Mouse (Mus musculus) embryo, embryonic 9.5 days (tissue): ENCODE results near the gene Ulk4.

Source experiments
- DNase-seq: peaks from one replicate; pipeline ENCODE4 v3.0.0-alpha.2; 2017; ENCODE audit errors: extremely low spot score

Ulk4 gene

DNA sequence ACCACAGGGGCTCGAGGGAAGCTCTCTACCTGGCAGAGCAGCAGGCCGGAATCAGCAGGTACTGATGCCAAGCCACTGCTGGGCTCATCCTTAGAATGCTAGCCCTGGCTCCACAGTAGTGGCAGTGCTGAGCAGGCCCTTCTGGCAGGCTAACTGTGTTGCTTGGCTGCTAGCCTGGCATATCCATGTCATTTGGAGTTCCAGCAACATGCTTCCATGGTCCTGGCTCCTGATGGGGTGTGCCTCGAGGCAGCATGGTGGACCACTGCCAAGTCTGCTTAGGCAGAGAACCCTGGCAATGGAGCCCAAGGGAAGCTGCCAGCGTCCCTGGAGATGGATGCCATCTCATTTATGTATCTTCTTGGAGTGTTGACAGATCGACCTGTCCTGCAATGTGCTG lies 169.4 kb downstream of the Ulk4 start:
- DNase-seq, result no peak

GRCm38 (mm10) chr9:121107101-121107500 lies 169.9 kb downstream of the Ulk4 start:
- no peak for DNase-seq

DNA sequence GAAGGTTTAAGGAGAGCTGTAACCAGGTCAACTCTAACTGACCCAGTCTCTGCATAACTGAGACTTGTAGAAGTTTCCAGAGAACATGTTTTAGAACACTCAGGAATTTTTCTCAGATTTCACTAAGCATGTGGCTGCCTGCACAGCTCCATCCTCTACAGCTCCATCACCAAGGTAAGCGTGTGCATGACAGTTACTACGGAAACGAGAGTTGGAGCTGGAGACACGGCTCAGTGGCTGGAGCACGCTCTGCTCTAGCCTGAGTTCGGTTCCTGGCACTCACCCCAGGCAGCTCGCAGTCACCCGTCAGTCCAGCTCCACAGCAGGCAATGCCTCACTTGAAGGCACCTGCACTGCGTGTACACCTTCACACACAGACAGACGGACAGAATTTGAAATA lies 175.5 kb downstream of the Ulk4 start:
- DNase-seq, result no peak

DNA sequence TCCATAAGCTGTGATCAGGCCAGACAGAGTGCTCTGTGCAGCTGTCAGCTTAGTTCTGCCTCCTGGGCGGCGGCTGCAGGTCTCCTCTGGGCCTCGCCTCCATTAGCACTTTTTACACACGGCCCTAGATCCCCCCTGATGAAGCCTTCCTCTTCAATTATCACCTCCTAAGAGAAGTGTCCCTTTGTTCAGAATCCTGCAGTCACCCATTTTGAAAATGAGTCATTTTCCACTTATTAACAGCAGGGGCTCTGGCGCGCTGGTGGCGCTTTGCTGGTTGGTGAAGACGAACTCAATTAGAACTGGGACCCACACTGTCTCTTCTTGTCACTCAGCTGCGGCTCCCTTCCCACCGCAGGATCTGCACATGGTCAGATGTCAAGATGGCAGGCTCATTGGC lies 177.5 kb downstream of the Ulk4 start:
- no peak for DNase-seq

DNA sequence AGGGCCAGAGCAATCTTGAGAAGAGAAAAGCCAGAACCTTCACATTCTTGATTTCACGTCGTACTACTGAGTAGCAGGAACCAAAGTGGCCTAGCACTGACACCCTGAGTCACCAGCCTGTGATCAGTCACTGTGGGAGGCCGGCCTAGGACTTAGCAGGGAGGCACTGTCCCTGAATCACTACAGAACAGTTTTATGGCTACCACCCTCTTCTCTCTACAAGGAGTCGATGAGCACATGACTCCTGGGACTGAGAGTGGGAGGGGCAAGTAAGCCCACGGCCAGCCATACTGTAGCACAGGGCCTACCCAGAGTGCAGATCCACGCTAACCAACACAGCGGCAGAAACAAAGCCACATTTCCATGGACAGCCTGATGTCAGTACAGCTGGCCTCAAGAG lies 183.2 kb downstream of the Ulk4 start:
- DNase-seq, result no peak

GRCm38 (mm10) chr9:121092568-121092967 lies 184.4 kb downstream of the Ulk4 start:
- no peak for DNase-seq

DNA sequence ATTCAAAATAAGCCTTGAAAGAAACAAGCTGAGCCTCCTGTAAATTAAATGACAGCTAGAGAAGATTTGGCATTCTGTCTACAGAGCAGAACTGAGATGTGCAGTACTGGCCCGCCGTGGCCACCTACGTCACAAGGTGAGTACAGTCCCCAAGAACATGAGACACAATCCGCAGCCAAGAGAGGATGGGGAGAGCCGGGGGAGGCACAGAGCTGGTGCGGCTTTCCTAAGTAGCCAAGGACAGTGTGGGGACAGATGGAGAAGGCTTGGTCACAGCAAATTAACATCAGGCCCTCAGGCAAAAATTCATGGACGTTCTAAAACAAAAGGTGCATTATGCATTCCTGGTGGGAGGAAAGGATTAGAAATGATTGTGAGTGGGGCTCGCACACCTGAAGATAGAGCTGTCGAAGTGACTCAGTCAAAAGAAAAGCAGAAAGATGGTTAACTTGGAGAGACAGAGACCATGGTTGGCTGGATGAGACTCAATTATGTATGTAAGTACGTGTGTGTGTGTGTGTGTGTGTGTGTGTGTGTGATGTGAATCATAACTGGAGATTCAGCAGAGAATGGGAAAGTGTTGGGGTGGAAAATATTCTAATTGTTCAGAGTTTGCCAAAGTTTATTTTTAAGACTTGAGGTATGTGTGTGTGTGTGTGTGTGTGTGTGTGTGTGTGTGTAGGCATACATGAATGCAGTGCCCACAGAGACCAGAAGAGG lies 185.8 kb downstream of the Ulk4 start:
- DNase-seq, result no peak

- DNase-seq, result no peak
These were observed 189.3 kb downstream of the Ulk4 start for GRCm38 (mm10) chr9:121087661-121088060.

DNA sequence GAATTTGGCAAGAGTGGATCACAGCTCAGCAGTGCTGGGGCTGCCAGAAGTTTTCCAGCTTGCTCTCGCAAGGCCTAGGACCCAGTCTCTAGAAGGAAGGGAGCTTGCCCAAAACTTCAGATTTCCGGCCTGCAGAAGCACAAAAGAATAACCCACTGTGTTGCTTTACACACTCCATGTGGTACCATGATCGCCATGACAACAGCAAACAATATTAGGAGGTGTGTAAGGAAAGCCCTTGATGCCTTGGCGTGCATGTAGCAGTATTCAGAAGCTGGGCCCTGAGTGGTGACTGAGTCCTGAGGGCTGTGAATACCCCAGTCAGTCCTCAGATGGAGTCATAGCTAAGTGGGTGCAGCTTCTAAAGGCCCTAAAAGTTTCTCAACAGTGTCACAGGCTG lies 192.8 kb downstream of the Ulk4 start:
- no peak for DNase-seq

DNA sequence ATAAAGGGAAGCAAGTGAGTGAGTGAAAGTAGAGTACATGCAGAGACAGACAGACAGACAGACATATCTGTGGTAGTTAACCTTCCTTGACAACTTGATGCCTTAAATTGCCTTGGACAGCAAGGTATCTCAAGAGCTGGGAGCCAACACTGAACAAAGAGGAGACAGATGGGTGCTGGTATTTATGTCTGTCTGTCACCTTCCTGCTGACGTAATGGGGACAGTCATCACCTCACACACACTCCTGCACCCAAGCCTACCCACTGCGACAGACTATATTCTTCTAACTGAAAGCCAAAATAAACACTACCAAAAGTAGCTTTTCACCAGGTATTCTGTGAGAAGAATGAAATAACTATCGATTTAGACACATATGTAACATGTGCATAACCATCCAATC lies 196.2 kb downstream of the Ulk4 start:
- DNase-seq, result no peak

- DNase-seq, result no peak
These were observed 196.6 kb downstream of the Ulk4 start for GRCm38 (mm10) chr9:121080413-121080812.

DNA sequence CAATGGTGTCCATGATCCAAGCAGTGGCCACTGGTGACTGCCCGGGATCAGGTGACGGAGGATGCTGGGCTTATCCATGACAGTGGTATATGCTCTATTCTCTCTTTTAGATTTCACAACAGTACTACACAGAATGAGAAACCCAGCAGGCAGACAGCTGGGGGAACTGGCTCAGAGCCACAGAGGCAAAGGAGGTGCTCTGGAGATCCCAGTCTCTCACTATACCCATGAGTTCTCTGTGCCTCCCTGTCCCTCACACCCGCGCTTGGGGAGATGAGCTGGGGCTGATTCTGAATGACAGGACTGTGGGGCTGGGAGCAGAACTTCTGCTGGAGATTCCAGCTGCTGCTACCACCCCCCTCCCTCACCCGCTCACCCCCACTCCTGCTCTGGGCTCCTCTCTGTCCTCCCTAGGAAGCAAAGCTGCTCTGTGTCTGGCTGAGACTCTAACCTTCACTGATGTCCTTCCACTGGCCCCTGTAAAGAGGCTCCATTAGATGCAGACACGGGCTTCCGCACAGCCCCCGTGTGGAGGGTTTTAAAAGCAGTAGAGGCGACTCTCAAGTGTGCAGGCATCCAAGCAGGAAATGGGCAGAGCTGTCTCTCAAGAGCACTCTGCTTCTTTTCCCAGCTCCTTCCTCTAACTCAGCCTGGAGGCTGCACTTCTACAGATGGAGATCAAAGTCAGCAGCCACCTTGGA lies 197.5 kb downstream of the Ulk4 start:
- DNase-seq, result peak; percentile 39

GRCm38 (mm10) chr9:121076291-121076690 lies 200.7 kb downstream of the Ulk4 start:
- no peak for DNase-seq

DNA sequence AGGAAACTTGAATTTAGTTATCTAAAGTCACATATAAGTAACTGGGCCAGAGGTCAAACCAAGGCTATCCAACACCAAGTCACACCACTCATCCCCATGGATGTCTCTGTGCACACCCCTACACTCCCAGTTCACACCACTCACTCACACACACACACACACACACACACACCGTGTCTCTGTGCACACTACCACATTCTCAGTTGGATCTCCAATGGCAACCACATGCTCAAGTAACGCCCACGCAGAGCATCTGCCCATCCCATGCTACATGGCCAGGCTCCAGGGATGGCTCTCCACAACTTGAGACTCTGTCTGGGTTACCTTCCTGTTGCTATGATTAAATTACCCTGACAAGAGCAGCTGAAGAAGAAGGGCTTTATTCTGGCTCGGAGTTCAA lies 201.8 kb downstream of the Ulk4 start:
- no peak for DNase-seq

GRCm38 (mm10) chr9:121074726-121075125 lies 202.3 kb downstream of the Ulk4 start:
- DNase-seq, result no peak

DNA sequence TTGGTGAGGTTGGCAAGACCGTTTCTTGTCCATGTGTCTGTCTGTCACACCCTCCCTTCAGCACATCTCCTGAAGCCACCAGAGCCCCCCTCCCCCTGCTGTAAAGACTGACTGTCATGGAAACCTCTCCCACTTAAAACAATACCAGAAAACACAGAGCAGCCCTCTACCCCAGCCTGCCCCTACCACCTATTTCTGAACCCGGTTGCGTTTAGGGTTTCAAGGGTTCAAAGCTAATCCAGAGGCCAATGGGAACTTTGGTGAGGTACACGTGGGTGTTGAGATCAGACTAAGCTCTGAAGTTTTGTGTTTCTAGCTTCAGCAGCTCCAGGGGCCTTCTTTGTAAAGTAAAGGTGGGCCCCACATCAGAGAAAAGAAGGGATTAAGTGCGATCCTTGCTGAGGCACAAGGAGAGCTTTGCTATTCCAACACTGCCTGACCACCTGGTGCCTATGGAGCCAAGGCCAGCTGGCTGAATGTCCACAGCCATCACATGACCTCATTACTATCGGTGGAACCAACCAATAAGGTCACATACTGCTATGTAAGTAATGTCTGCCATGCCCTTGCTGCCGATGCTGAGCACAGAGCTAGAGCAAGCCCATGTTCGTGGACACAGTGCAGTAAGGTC lies 204.8 kb downstream of the Ulk4 start:
- DNase-seq, result no peak

- no peak for DNase-seq
These were observed 205.4 kb downstream of the Ulk4 start for GRCm38 (mm10) chr9:121071461-121072126.

DNA sequence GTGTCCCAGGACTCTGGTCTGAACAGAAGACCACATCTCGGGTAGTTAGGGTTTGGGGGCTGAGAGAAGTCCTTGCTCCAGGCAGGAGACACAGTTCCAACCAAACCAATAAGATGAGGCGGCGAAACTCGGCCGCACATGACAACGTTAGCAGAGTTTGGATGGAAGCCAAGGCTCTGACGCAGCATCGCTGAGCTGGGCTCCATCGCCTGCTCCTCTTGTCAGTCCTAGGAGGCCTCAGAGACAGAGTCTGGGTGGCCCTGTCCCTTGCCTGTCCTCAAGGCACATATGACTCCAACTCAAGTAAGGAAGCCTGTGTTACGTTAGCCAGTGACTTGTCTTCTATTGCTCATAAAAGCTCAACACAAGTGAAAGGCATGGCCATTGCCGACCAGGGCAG lies 205.9 kb downstream of the Ulk4 start:
- no peak for DNase-seq

GRCm38 (mm10) chr9:121068115-121068514 lies 208.9 kb downstream of the Ulk4 start:
- DNase-seq, result no peak

- DNase-seq, result no peak
These were observed 210.0 kb downstream of the Ulk4 start for GRCm38 (mm10) chr9:121067043-121067442.

GRCm38 (mm10) chr9:121065383-121065978 lies 211.5 kb downstream of the Ulk4 start:
- no peak for DNase-seq
